Mouse (Mus musculus) layer of hippocampus, postnatal 36 days (tissue): ENCODE results near the gene Khdrbs2. TPM values are rescaled to one million over a fixed set of nuclear protein-coding genes. Genes with fewer than 3 reads are reported as not detected.
A peak's percentile ranks its signal among the peaks of the same experiment; 100 is the strongest.
"Not testable (repeated sequence)": the region's sequence is repeated elsewhere in the genome, so short reads cannot be mapped to it uniquely, and the experiment has no call there.

Source experiments
- DNase-seq, 2 experiments: peaks; one replicate each; pipeline ENCODE4 v3.0.0; 2022
- total RNA-seq, 2 experiments: library from RNA; stranded (reverse); gene quantifications; 2 replicates each; pipeline ENCODE4 v1.2.3; 2021

Khdrbs2 gene
- total RNA-seq, 2 experiments from 2014 or later, result 16.8 to 17.5 TPM

- DNase-seq, result no peak
Measured at GRCm38 (mm10) chr1:32471022-32471421, 298.5 kb downstream of the Khdrbs2 start.

DNA sequence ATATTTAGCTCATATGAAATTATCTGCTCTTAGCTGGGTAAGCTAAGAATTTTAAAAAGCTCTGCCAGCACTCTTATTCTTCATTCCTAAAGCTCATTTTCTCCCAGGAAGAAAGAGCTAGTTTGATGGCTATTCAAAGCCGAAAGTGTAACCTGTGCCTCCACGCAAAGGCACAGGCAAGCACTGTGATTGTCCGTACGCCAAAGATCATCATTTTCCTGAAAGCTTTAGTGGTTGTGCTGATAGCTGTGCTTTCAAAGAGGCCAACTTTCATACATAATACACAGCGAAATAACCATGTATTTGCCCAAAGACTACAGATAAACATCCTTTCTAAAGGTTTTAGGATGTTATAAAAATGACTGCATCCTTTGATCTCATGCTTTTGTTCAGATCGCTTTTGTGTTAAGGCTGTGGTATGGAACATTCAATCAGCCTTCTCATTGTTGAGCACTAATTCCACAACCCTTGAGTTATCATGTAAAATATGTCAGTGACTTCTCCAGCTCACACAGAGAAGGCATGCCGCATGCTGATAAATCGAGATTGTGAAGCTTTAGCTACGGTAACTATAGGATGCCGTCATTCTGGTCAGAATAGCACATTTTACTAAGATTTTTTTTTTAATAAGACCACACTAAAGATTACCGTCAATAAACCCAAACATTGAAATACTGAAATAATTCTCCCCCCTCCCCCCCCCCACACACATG, 299.1 kb downstream of the Khdrbs2 start:
- DNase-seq, result no peak

DNA sequence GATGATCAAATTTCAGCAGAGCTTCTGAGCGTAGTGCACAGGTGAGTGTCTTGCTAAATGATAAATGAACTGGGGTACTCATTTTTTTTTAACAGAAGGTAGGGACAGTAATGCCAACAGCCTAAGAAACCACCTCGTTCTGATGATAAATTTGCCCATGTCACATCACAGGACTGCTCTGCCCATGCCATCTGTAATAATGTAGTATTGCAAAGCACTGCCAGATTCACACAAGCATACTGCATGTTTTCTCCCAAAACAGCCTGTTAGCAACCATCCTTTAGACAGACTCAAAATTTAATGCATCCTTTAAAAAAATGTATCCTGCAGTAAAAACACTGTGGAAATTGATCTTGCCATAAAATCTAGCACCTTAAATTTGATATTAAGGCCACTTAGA, 315.4 kb downstream of the Khdrbs2 start:
- no peak for DNase-seq

- no peak for DNase-seq
Measured at GRCm38 (mm10) chr1:32503381-32503780, 330.9 kb downstream of the Khdrbs2 start.

- not testable (repeated sequence) for DNase-seq
Measured at GRCm38 (mm10) chr1:32547194-32547593, 374.7 kb downstream of the Khdrbs2 start, which contains the start of gene Gm5415. Gene Gm5415 (minus strand): TSS chr1:32547294.

DNA sequence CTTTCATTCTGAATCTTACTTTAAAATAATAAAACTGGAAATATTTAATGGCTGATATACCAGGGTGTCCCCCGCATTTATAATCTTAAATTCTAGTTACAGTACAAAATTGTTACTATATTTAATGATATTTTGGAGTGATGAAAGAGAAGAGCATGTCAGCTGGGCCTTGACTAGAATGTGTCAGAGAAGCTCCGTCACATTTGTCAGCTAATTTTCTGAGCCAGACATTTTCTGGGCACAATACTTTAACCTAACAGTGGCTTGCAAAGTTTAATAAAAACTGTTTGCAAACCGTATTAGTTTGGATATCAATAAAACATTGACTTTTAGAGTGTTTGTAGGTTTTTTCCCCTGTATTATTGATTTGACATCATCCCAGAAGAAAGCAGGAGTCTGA, 380.9 kb downstream of the Khdrbs2 start:
- no peak for DNase-seq

- DNase-seq, result peak; percentile 29 to 42
Measured at GRCm38 (mm10) chr1:32553925-32554324, 381.4 kb downstream of the Khdrbs2 start.

DNA sequence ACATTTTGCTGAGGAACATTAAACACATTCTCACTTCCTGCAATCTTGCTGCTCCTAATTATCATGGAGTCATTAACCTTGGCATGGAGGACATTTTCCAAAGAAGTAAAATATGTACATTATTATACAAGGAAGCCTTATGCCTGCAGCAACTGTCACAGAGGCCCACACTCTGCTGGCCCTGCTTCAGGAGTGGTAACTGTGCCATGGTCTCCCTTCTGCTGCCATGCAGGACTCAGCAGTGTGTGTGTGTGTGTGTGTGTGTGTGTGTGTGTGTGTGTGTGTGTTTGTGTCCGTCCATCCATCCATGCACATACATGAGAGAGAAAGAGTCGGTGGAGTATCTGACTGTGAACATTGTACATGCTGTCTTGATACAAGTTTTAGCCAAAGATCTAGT, 396.4 kb downstream of the Khdrbs2 start:
- DNase-seq, result no peak

DNA sequence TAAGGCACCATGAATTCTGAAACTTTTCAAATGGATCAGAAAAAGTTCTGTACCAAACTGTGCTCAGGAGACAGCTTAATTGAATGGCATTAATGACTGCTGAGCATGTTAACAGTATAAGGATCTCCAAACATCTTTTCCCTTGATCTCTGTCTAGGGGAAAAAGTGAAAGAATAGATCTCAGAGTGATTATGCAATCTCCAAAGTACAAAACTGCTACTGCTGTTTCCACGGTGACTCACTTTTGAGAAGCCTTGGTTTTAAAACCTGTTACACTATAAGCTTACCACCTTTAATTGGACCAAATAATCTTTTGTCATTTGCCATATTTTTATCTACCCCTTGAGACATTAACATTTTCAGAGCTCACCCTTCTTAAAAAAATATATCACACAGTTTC, 453.5 kb downstream of the Khdrbs2 start:
- DNase-seq, result no peak

- DNase-seq, result no peak
Measured at GRCm38 (mm10) chr1:32632415-32633354, 460.2 kb downstream of the Khdrbs2 start.

GRCm38 (mm10) chr1:32633404-32633803, 460.9 kb downstream of the Khdrbs2 start:
- no peak for DNase-seq

- DNase-seq, result no peak
Measured at GRCm38 (mm10) chr1:32639118-32639517, 466.6 kb downstream of the Khdrbs2 start.

GRCm38 (mm10) chr1:32649647-32650209, 477.2 kb downstream of the Khdrbs2 start:
- DNase-seq, result no peak

- DNase-seq, result no peak
Measured at GRCm38 (mm10) chr1:32693806-32694205, 521.3 kb downstream of the Khdrbs2 start.

DNA sequence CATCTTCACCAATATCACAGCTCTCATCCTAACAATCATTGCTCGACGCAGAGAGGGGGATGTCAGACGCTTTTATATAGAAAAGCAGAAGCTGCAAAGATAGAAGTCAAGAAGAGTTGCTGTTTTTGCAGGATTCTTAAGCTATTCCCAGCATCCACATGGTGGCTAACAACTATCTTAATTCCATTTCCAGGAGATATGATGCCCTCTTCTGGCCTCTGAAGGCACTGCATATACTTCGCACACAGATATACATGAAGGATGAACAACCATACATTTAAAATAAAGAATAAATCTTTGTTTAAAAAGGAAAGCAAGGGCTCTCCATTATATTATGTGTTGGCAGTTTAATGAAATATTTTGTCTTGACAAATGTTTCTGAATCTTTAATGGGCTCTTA, 527.6 kb downstream of the Khdrbs2 start:
- DNase-seq, result no peak

DNA sequence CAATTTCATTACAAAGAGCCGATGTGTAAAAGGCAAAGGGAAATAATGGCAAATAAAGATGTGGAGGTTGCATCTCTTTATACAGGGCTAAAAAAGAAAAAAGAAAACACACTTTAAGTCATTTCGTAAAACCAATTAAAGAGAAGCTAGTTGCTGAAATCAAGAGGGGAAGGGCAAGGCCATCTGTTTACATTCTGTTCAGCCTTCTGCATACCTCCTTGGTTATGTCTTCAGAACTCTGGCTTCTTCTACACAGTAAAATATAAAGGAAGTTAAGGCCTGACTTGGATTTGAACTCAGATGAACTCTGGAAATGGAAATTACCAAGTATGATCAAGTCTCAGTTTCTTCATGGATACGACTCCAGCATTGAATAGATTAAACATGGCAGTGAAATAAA, 528.8 kb downstream of the Khdrbs2 start:
- DNase-seq, result no peak
